Mouse (Mus musculus) adrenal gland, adult 10 weeks (tissue): ENCODE data around the gene Olfr1371. TPM values are rescaled to one million over a fixed set of nuclear protein-coding genes. Genes with fewer than 3 reads are reported as not detected.

Source experiments
- polyA plus RNA-seq: library from polyadenylated mRNA; stranded (reverse); fragments of 350-450 nt; fragmentation: Illumina TruSeq; extraction: RNeasy Lipid Tissue Mini Kit (QIAGEN cat#74804); gene quantifications from one replicate; pipeline ENCODE4 v1.2.3, GENCODE M21; 2014; ENCODE audit warnings: low read depth, low replicate concordance

Gene Olfr1371
- not detected for polyA plus RNA-seq

GRCm38 (mm10) chr11:52213887-52214286 lies at the start of gene Olfr1371:
Gene Olfr1371, minus strand, starts transcription at chr11:52213987.

GRCm38 (mm10) chr11:52231606-52232541 lies 18.1 kb upstream of the Olfr1371 start, which contains the start of gene Skp1a:
Gene Skp1a, plus strand, starts transcription at chr11:52231995.

Other genes with a start within 250 kb of the Olfr1371 start
- gene Cdkn2aipnl, start 246.3 kb downstream of the Olfr1371 start, polyA plus RNA-seq = 26.1 TPM
- 460 TPM for gene Ube2b, start 213.2 kb downstream of the Olfr1371 start, polyA plus RNA-seq
- 9.0 TPM for gene Cdkl3, start 209.8 kb downstream of the Olfr1371 start, polyA plus RNA-seq
- gene Ppp2ca, start 115.3 kb downstream of the Olfr1371 start, polyA plus RNA-seq = 201 TPM
- gene Olfr1373, start 68.5 kb downstream of the Olfr1371 start, polyA plus RNA-seq = not detected
- gene Skp1a, start 18.0 kb upstream of the Olfr1371 start, polyA plus RNA-seq = 1,778 TPM
- gene Tcf7, start 69.0 kb upstream of the Olfr1371 start, polyA plus RNA-seq = 28.4 TPM
- gene Vdac1, start 146.9 kb upstream of the Olfr1371 start, polyA plus RNA-seq = 367 TPM
- gene 9530068E07Rik, start 182.4 kb upstream of the Olfr1371 start, polyA plus RNA-seq = 260 TPM